Mouse (Mus musculus) limb, embryonic 10.5 days (tissue): ENCODE results near the gene Sqstm1. TPM values are rescaled to one million over a fixed set of nuclear protein-coding genes. Genes with fewer than 3 reads are reported as not detected.
A peak's percentile ranks its signal among the peaks of the same experiment; 100 is the strongest.

Experiments
- DNase-seq: peaks from one replicate; pipeline ENCODE4 v3.0.0-alpha.2; 2017; ENCODE audit warnings: low spot score
- H3K27ac ChIP-seq: fragments of 300-500 bp; sonication (generic); 2 replicates; pipeline ENCODE4 v1.5.1; 2016; ENCODE audit warnings: mild to moderate bottlenecking
- H3K27me3 ChIP-seq: fragments of 300-500 bp; sonication (generic); 2 replicates; pipeline ENCODE4 v1.6.1; 2016; ENCODE audit warnings: low read depth, mild to moderate bottlenecking; ENCODE audit not compliant: poor library complexity, severe bottlenecking
- H3K36me3 ChIP-seq: fragments of 300-500 bp; sonication (generic); 2 replicates; pipeline ENCODE4 v1.6.1; 2016; ENCODE audit warnings: mild to moderate bottlenecking, moderate library complexity
- H3K4me1 ChIP-seq: fragments of 300-500 bp; sonication (generic); 2 replicates; pipeline ENCODE4 v1.6.1; 2016
- H3K4me3 ChIP-seq: fragments of 300-500 bp; sonication (generic); 2 replicates; pipeline ENCODE4 v1.5.1; 2016; ENCODE audit warnings: mild to moderate bottlenecking, moderate library complexity
- H3K9me3 ChIP-seq: fragments of 300-500 bp; sonication (generic); replicated peaks from 2 replicates; pipeline ENCODE4 v1.6.1; 2016; ENCODE audit warnings: mild to moderate bottlenecking
- WGBS: fragments of 180-500 bp; shearing (Covaris S2); methylation state at CpG from one replicate; pipeline ENCODE4 v1.1.7; 2016; 5-methylcytosine and 5-hydroxymethylcytosine counted together
- polyA plus RNA-seq: library from polyadenylated mRNA; unstranded; fragments of >200 nt; fragmentation: Nextera tagmentation; extraction: Ambion mirVana; gene quantifications from 2 replicates; pipeline ENCODE4 v1.2.1, GENCODE M21; 2016

Gene Sqstm1
- polyA plus RNA-seq, 1 experiment from 2014 or later: 137 TPM

DNA sequence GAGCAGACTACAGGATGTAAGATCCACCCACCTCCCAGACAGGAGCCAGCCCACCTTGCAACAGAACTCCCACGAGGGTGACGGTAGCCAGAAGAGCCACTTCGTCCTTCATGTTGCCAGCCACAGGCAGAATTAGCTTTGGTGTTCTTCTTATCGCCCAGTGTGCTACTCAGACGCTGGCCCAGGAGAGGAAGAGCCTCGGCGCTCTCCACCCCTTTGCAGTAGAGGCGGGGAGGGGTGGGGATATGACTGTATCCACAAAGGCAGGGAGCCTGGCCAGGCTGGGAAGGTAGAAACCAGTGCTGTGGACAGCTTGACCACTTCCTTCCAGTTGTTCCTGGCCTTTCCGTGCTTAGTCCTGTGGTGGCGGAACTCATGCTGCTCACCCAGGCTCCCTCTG is 27.7 kb upstream of the Sqstm1 start, which contains the start of gene Ltc4s:
Gene Ltc4s (minus strand): TSS at position 293 of the 400 bp plus-strand sequence.
- Histone ChIP-seq H3K36me3 (peaks cover 20% of the 10 kb centered on the region), H3K4me3 (peak within 1 kb of the TSS; percentile 70), H3K9me3 (no peaks in the 10 kb centered on the region), H3K4me1 (peaks cover 20% of the 10 kb centered on the region), H3K27me3 (peaks cover 39% of the 10 kb centered on the region), H3K27ac (0 out of 2 replicates have a peak within 1 kb of the TSS, but pooled peaks have one; percentile 65)
- DNase-seq: no peak
- WGBS: 48% methylated on average over 10 of the region's 10 CpGs

DNA sequence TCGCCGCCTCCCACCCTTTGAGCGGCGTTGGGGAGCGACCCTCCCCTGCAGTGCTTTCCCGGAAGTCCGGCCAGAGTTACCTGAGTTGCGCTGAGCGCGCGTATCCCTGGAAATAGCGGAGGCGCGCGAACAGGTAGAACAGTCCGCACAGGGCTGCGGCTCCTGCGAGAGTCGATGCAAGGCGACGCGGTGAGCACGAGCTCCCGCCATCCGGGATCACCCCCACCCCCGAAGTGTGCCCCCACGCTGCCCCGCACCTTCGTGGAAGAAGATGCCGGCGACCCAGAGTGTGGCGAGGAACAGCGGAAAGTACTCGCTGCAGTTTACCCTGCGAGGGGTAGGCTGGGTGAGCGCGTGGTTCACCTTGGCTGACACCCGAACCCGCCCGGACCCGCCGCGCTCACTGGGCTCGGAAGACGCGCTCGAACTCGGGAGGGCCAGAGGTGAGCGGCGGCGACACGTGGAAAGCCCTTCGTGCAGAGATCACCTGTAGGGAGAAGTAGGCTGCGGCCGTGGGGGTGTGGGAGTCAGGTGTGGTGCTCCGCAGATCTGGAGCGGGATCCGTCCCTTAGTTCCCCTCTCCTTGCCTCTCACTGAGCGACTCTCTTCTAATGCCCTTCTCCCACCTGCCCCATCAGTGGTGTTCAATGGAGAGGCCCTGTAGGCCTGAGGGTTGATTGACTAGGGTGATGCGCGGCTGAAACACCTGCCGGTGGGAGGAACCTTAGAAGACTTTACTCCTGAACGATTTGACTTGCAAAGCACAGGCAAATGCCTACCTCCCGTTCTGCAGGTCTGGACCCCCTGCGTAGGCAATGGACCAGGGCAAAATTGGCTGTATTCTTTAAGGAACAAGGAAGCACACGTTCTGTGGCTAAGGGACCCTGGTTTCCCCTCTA is 26.6 kb upstream of the Sqstm1 start:
- DNase-seq: no peak
- Histone ChIP-seq H3K27ac (peak overlapping the region; percentile 65), H3K4me1 (peaks cover 20% of the 10 kb centered on the region), H3K36me3 (peaks cover 31% of the 10 kb centered on the region), H3K9me3 (no peaks in the 10 kb centered on the region), H3K27me3 (peaks cover 39% of the 10 kb centered on the region), H3K4me3 (peak overlapping the region; percentile 70)
- 2% methylated on average over 65 of the region's 66 CpGs for WGBS

DNA sequence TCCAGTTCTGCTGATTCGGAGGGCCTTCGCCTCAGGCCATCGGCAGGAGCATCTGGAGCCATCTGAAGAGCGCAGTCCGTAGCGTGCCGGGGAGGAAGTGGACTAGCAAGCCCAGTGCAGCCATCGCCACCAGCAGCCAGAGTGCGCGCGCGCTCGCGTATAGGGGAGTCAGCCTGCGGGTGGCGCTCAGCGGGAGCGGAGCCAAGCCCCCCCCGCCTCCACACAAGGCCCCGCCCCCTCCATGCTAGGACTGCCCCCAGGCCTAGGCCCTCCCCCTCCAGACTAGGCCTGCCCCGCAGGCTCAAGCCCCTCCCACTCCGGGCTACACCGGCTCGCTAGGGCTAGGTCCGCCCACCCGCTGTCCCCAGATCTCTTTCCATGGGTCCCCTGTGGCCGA is 25.9 kb upstream of the Sqstm1 start:
- Histone ChIP-seq H3K9me3 (no peaks in the 10 kb centered on the region), H3K27ac (peak overlapping the region; percentile 65), H3K27me3 (peaks cover 39% of the 10 kb centered on the region), H3K4me1 (peaks cover 20% of the 10 kb centered on the region), H3K36me3 (peaks cover 38% of the 10 kb centered on the region), H3K4me3 (peak overlapping the region; percentile 70)
- 0% methylated on average over 27 of the region's 27 CpGs for WGBS
- peak; percentile 89 for DNase-seq

DNA sequence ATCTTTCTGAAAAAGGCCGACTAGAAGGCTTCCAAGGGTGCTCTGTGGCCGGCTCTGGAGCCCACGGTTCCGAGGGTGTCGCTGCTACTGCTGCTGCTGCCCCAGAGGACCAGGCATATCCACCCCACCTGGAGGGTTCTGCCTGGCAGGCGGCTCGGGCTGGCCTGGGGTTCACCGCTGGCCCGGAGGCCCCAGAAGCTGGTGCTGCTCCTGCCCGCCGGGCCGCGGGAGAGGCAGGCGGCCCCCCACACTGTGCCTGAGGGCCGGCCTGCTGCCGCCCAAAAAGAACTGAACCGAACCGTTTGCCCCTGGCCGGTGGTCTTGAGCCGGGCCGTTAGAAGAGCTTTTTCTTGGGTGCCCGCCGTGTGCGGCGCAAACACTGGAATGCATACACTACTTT is 24.0 kb upstream of the Sqstm1 start:
- Histone ChIP-seq H3K4me3 (no peak overlapping the region), H3K27ac (no peak overlapping the region), H3K27me3 (peaks cover 49% of the 10 kb centered on the region), H3K9me3 (no peaks in the 10 kb centered on the region), H3K36me3 (peaks cover 45% of the 10 kb centered on the region), H3K4me1 (peaks cover 36% of the 10 kb centered on the region)
- peak; percentile 27 for DNase-seq
- 94% methylated on average over 25 of the region's 25 CpGs for WGBS

DNA sequence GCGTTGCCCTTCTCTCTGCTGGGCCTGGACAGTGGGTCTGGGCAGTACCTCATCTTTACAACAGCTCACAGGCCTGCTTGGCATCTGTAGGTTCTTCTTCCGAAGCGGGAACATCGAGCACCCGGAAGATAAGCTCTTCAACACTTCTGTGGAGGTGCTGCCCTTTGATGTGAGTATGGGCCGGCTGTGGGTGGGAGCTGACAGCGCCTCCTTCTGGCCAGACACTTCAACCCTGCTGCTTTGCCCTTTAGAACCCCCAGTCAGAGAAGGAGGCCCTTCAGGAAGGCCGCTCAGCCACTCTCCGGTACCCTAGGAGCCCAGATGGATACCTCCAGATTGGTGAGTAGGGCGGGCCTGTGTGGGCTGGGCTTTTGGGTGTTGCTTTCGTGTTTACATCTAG is 23.4 kb upstream of the Sqstm1 start:
- Histone ChIP-seq H3K27me3 (peaks cover 43% of the 10 kb centered on the region), H3K9me3 (no peaks in the 10 kb centered on the region), H3K4me1 (peaks cover 42% of the 10 kb centered on the region), H3K36me3 (peaks cover 45% of the 10 kb centered on the region), H3K4me3 (no peak overlapping the region), H3K27ac (no peak overlapping the region)
- whole genome bisulfite sequencing: 84% methylated on average over 11 of the region's 11 CpGs
- no peak for DNase-seq

DNA sequence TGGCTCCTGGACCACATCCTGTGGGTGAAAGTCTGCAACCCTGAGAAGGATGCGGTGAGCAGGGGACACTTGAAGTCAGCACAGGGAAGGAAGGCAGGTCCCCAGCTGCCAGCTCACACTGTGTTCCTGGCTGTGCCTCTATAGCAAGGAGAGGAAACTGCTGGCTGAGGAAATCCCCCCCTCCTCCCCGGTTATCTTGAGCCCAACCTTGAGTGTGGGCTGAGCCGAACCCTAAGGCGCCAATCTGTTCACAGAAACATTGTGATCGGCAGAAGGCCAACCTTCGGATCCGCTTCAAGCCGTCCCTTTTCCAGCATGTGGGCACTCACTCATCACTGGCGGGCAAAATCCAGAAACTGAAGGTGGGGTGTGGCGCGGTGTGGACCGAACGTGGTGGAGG is 22.4 kb upstream of the Sqstm1 start:
- no peak overlapping the region for H3K4me3 ChIP-seq
- peaks cover 33% of the 10 kb centered on the region for H3K27me3 ChIP-seq
- no peak overlapping the region for H3K27ac ChIP-seq
- no peak for DNase-seq
- WGBS: 93% methylated on average over 13 of the region's 13 CpGs
- no peaks in the 10 kb centered on the region for H3K9me3 ChIP-seq
- peaks cover 45% of the 10 kb centered on the region for H3K36me3 ChIP-seq
- peaks cover 50% of the 10 kb centered on the region for H3K4me1 ChIP-seq

DNA sequence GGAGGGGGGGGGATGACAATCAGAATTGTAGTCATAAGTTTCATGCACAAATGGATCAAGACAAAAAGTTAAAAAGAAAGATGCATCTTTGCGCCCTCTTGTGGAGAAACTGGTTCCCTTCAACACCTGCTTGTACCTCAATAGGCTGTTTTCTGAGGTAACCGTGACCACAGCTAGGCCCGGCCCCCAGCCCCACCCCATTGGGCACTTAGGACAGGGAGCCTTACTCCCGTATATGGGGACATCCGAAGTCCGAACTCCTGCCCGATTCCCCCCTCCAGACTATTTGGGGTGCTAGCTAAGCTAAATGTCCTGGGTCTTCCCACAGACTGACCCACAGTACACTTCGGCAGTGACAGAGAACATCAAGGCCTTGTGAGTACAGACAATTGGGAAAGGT is 20.8 kb upstream of the Sqstm1 start:
- Histone ChIP-seq H3K27ac (no peak overlapping the region), H3K36me3 (peaks cover 45% of the 10 kb centered on the region), H3K4me3 (0 out of 2 replicates have a peak overlapping the region, but pooled peaks have one; percentile 41), H3K27me3 (peaks cover 20% of the 10 kb centered on the region), H3K9me3 (no peaks in the 10 kb centered on the region), H3K4me1 (peaks cover 53% of the 10 kb centered on the region)
- DNase-seq: peak; percentile 69
- WGBS: 21% methylated on average over 8 of the region's 8 CpGs

DNA sequence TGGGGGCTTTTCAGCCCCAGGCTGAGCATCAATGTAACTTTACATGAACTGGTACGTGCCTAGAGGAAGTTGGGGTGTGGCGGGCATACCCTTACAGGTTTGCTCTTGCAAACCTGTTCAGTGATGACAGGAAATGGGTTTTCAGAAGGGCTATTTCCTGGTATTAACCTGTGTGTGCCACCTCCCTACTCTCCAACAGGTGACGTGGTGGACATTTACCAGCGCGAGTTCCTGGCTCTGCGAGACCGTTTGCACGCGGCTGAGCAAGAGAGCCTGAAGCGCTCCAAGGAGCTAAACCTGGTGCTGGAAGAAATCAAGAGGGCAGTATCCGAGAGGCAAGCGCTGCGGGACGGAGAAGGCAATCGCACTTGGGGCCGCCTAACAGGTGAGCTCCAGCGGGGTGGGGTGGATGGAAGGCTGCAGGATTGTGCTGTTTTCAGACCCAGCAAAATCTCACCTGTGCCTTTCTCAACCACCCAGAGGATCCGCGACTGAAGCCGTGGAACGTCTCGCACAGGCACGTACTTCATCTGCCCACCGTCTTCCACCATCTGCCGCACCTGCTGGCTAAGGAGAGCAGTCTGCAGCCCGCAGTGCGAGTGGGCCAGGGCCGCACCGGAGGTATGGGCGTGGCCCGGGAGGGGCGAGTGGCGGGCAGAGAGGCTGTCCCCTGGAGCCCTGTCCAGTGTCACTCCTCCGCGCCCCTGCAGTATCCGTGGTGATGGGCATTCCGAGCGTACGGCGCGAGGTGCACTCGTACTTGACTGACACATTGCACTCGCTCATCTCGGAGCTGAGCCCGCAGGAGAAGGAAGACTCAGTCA is 20.1 kb upstream of the Sqstm1 start:
- Histone ChIP-seq H3K4me1 (peaks cover 55% of the 10 kb centered on the region), H3K27me3 (peaks cover 14% of the 10 kb centered on the region), H3K4me3 (peak overlapping the region; percentile 41), H3K36me3 (peaks cover 45% of the 10 kb centered on the region), H3K27ac (no peak overlapping the region), H3K9me3 (no peaks in the 10 kb centered on the region)
- no peak for DNase-seq
- 24% methylated on average over 45 of the region's 45 CpGs for WGBS

DNA sequence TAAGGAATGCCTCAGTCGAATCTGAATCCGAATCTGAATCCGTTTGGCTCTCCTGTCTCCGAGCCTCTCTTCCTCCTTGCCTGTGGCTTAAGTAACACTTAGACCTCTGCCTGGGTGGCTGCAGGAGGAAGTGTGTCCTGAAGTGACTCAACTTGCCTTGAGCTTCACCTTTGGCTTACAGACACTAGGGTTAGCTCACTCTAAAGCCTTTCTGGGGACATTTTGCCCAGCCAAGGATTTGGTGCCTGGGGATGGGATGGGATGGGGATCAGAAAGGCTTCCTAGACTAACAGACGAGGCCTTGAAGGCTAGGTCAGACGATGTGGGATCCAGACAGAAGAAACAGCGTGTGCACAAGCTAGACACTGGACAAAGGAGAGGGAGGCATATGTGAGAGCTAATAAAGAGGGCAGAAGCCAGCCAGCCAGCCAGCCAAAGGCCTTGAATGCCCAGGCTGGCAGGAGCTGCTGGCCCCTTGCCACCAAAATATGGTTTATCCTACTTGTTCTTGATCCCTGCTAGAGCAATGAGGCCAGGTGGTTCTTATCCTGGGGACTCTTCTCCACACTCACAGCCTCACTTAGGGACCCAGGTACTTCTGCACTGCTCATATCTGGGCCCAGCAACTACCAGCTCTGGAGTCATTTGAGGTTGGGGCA is 18.8 kb upstream of the Sqstm1 start:
- H3K4me1 ChIP-seq: peaks cover 67% of the 10 kb centered on the region

DNA sequence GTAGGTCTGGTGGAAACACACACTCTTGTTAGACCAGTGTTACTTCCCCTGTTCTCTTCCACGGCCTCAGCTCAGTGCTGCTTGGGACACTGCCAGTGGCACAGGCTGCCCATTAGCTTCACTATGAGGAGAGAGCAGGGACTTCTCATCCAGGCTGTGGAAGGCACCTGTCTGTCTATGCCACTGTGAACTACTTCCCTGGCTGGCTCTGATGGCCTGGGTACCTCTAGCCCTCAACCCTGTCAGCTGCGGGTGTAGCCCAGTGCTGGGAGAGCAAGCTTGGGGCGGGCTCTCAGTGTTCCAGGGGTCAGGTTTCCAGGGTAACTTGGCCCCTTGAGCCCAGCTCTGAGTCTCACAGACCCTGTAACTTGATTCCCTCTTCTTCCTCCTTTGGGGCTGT is 18.1 kb upstream of the Sqstm1 start:
- 15% methylated on average over 3 of the region's 3 CpGs for WGBS
- no peak for DNase-seq
- H3K9me3 ChIP-seq: no peaks in the 10 kb centered on the region

More for the DNA sequence above, 18.8 kb upstream of the Sqstm1 start:
- Histone ChIP-seq H3K27me3 (peaks cover 11% of the 10 kb centered on the region), H3K36me3 (peaks cover 36% of the 10 kb centered on the region), H3K4me3 (peak overlapping the region; percentile 18), H3K9me3 (no peaks in the 10 kb centered on the region), H3K27ac (peak overlapping the region; percentile 80)
- WGBS: 39% methylated on average over 7 of the region's 7 CpGs
- DNase-seq: no peak

DNA sequence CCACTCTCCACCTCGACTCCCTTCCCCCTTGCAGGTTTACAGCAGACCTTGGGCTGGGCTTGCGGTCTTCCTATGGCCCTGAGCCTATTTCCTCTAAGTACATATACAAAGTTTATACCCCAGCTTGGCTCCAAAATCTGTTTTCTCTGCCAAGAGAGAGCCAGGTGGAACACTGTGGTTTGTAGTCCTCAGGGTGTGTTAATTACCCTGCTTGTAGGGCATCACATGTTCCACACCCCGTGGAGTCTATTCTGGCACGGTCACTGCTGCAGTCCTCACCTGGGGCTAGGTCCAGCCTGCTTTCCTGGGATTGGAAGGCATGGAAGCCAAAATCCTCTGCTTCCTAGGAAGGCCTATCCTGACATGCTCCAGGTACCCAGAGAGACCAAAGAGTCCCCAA is 17.1 kb upstream of the Sqstm1 start:
- peaks cover 20% of the 10 kb centered on the region for H3K36me3 ChIP-seq
- no peaks in the 10 kb centered on the region for H3K9me3 ChIP-seq
- H3K27me3 ChIP-seq: peaks cover 11% of the 10 kb centered on the region
- 93% methylated on average over 4 of the region's 4 CpGs for WGBS
- H3K4me3 ChIP-seq: no peak overlapping the region
- peaks cover 79% of the 10 kb centered on the region for H3K4me1 ChIP-seq
- H3K27ac ChIP-seq: no peak overlapping the region
- no peak for DNase-seq

More for the DNA sequence above, 18.1 kb upstream of the Sqstm1 start:
- peak overlapping the region; percentile 80 for H3K27ac ChIP-seq
- H3K27me3 ChIP-seq: peaks cover 11% of the 10 kb centered on the region
- H3K4me1 ChIP-seq: peaks cover 74% of the 10 kb centered on the region
- H3K4me3 ChIP-seq: peak overlapping the region; percentile 18
- H3K36me3 ChIP-seq: peaks cover 30% of the 10 kb centered on the region

DNA sequence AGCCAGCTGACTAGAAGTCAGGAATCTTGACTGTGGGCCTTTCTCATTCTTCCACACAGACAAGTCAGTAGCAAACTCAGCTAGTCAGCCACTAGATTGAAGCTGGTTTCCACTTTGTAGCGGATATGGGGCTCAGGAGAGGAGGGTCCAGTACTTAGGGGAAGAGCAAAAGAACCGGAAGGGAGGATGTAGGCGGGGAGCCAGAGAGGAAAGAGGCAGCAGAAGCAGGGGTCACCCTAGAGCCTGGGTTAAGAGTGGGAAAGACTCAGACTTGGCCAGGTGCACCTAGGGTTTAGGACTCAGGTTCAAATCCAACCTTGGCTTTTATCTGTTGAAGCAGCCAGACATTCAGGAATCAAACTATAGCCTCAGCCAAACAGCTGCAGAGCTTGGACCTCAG is 16.6 kb upstream of the Sqstm1 start:
- Histone ChIP-seq H3K4me3 (no peak overlapping the region), H3K27me3 (peaks cover 11% of the 10 kb centered on the region), H3K4me1 (peaks cover 80% of the 10 kb centered on the region), H3K9me3 (no peaks in the 10 kb centered on the region), H3K27ac (no peak overlapping the region), H3K36me3 (peaks cover 15% of the 10 kb centered on the region)
- no peak for DNase-seq
- 76% methylated on average over 3 of the region's 3 CpGs for WGBS
